Mouse (Mus musculus) stomach, postnatal 0 days (tissue): ENCODE measurements around the gene Gjc3.

ENCODE experiments used
- CTCF ChIP-seq: IDR thresholded peaks from 2 replicates; pipeline ENCODE4 v1.5.1; 2016; ENCODE audit warnings: antibody characterized with exemption, low read depth, mild to moderate bottlenecking, moderate library complexity
- EP300 ChIP-seq: optimal IDR thresholded peaks from 2 replicates; pipeline ENCODE3; 2016; ENCODE audit warnings: antibody characterized with exemption

DNA sequence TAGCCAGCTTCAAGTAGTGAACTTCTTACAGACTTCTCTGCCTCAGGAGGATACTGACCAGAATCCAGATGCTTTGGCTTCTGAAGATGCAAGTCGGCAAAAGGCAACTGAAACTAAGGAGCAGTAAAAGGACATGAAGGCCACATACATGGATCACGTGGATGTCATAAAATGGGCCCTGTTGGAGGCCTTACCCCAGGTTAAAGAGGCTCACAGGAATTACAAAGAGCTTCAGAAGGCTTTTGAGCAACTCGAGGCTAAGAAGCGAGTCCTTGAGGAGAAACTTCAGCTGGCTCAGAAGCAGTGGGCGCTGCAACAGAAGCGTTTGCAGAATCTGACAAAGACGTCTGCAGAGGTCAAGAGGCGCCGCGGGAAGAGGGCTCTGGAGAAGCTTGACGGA lies 34.5 kb downstream of the Gjc3 start:
- TF ChIP-seq CTCF (no peak), EP300 (no peak)
